Mouse (Mus musculus): ENCODE measurements at regions not wholly inside any gene's neighbourhood (a gene's known extent, or its start where the extent isn't known, plus 50 kb on each side); places are given as distances from the start of the nearest gene placed in this dataset.

DNA sequence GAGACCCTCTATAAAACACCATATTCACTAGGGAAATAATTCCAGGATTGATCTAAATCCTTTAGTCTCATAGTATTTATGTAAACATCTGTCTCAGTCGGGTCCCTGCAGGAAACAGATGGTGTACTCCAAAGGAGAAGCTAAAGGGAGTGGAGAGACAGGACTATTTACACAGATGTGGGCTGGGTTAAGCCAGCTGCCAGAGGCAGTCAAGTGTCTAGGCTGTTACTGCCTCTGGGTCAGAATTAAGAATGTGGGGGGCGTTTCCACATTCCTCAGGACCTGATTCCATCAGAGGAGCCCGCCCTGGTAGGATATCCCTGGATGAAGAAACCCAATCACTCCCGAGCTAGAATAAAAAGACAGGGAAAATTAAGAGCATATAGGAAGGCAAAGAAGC lies 380.2 kb upstream of the Auts2 start:
- 27% methylated on average over 4 of the region's 4 CpGs for WGBS
- Histone ChIP-seq H3K9ac (replicated peaks) (no peak overlapping the region), H3K9me3 (0 out of 2 replicates have a peak, but pooled peaks cover 4% of the 10 kb centered on the region), H3K27me3 (no peaks in the 10 kb centered on the region), H3K4me3 (no peak overlapping the region), H3K4me1 (peaks cover 4% of the 10 kb centered on the region), H3K36me3 (no peaks in the 10 kb centered on the region), H3K27ac (replicated peaks) (no peak overlapping the region), H3K4me2 (replicated peaks) (no peak overlapping the region)
- no peak for ATAC-seq (ENCODE audit: low FRiP score, low read depth)

DNA sequence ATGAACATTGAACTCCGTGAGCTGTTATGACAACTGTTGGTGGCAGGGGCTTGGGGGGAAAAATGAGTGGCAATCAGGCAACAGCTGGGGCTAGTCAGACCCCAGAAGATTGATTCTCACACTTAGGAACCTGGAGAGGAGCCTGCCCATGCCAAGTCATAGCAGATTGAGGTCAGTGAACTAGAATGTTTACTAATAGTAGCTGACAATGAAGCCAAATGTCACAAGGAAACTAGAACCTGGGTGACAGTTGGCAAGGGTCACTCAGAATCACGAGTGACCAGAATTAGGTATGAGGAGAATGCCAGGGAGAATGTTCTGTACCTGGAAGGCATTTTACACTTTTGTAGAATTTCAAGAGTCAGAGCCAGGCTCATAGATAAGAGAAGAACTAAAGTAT lies 365.9 kb upstream of the Auts2 start:
- Histone ChIP-seq H3K27me3 (0 out of 2 replicates have a peak, but pooled peaks cover 4% of the 10 kb centered on the region), H3K36me3 (no peaks in the 10 kb centered on the region), H3K4me3 (no peak overlapping the region), H3K4me1 (peaks cover 9% of the 10 kb centered on the region; the same call in 1 of the 2 replicates), H3K9ac (replicated peaks) (no peak overlapping the region), H3K27ac (replicated peaks) (no peak overlapping the region), H3K4me2 (replicated peaks) (no peak overlapping the region), H3K9me3 (no peaks in the 10 kb centered on the region)
- ATAC-seq (ENCODE audit: low FRiP score, low read depth) = no peak
- WGBS = 87% methylated on average over 2 of the region's 2 CpGs

DNA sequence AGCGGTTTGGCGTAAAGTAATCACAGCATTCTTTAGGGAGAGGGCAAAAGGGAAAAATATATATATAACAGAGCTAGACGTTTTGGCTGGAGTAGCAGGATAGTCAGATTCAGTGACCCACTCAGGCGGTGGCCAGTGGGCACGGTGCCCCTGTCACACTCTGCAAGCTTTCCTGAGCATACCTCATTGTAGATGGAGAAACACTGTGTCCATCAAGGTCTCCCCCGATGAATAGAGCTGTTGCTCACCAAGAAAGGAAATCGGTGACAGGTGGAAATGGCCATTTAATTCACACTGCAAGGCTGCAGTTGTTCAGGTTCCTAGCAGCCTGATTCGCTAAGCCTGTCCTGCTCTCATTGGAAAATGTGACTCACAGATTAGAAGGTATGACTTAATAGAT lies 365.1 kb upstream of the Auts2 start:
- WGBS = 90% methylated on average over 8 of the region's 8 CpGs
- Histone ChIP-seq H3K27me3 (0 out of 2 replicates have a peak, but pooled peaks cover 4% of the 10 kb centered on the region), H3K9me3 (no peaks in the 10 kb centered on the region), H3K4me2 (replicated peaks) (no peak overlapping the region), H3K4me1 (peaks cover 9% of the 10 kb centered on the region; the same call in 1 of the 2 replicates), H3K4me3 (no peak overlapping the region), H3K9ac (replicated peaks) (no peak overlapping the region), H3K36me3 (no peaks in the 10 kb centered on the region), H3K27ac (replicated peaks) (no peak overlapping the region)
- no peak for ATAC-seq (ENCODE audit: low FRiP score, low read depth)

DNA sequence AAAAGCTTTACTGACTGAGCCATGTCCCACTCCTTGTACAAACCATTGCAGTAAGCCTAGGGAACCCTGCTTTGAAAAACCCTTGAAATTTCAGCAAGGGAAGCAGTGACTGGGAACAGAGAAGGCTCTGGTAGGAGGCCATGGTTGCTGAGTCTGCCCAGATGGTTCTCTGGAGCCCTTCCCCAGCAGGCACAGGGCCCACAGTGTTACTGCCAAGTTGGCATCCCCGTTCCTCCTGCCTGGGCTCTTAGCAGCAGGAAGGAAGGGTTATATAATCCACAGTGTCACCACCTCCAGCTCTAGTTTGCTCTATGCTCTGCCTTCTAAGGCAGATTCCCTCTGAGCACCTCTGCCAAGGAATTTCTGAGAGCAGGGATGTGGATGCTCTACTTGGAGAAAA lies 349.4 kb upstream of the Auts2 start:
- Histone ChIP-seq H3K4me3 (no peak overlapping the region), H3K27me3 (no peaks in the 10 kb centered on the region), H3K9me3 (no peaks in the 10 kb centered on the region; the same call in 1 of the 2 replicates), H3K4me1 (peaks cover 8% of the 10 kb centered on the region), H3K4me2 (replicated peaks) (no peak overlapping the region), H3K27ac (replicated peaks) (no peak overlapping the region), H3K36me3 (no peaks in the 10 kb centered on the region), H3K9ac (replicated peaks) (no peak overlapping the region)
- no peak for ATAC-seq (ENCODE audit: low FRiP score, low read depth)
- WGBS = 82% methylated on average over 1 of the region's 1 CpGs

- H3K9me3 ChIP-seq = no peaks in the 10 kb centered on the region
- H3K9ac ChIP-seq (replicated peaks) = no peak overlapping the region
- H3K4me3 ChIP-seq = no peak overlapping the region
- ATAC-seq (ENCODE audit: low FRiP score, low read depth) = no peak
- no peaks in the 10 kb centered on the region for H3K4me1 ChIP-seq
- no peak overlapping the region for H3K4me2 ChIP-seq (replicated peaks)
- H3K27ac ChIP-seq (replicated peaks) = no peak overlapping the region
- peaks cover 3% of the 10 kb centered on the region; the same call in 1 of the 2 replicates for H3K27me3 ChIP-seq
- WGBS = 66% methylated on average over 2 of the region's 2 CpGs
- H3K36me3 ChIP-seq = no peaks in the 10 kb centered on the region
Observed at GRCm38 (mm10) chr5:132884130-132884529, 341.0 kb upstream of the Auts2 start.

DNA sequence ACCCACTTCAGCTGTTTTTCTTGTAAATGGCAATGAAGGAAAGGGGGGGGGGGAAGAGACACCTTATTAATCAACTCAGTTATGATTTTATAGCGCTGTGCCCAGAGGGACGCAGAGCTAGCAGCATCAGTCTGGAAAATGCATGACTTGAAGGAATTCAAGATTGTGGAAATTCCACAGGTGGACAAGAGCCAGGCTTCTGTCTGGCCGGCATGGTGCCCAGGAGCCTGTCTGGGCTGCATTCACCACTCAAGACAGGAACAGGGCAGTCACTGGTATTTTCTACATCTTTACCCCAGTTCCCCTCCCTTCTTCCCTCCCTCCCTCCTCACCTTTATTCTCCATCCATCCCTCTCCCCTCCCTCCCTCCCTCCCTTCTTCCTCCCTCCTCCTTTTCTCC lies 339.1 kb upstream of the Auts2 start:
- WGBS = 91% methylated on average over 3 of the region's 3 CpGs
- H3K9ac ChIP-seq (replicated peaks) = no peak overlapping the region
- peaks cover 7% of the 10 kb centered on the region; the same call in 1 of the 2 replicates for H3K27me3 ChIP-seq
- no peak overlapping the region for H3K4me3 ChIP-seq
- H3K36me3 ChIP-seq = no peaks in the 10 kb centered on the region
- H3K9me3 ChIP-seq = no peaks in the 10 kb centered on the region
- no peak overlapping the region for H3K4me2 ChIP-seq (replicated peaks)
- ATAC-seq (ENCODE audit: low FRiP score, low read depth) = no peak
- H3K4me1 ChIP-seq = no peaks in the 10 kb centered on the region
- H3K27ac ChIP-seq (replicated peaks) = no peak overlapping the region

DNA sequence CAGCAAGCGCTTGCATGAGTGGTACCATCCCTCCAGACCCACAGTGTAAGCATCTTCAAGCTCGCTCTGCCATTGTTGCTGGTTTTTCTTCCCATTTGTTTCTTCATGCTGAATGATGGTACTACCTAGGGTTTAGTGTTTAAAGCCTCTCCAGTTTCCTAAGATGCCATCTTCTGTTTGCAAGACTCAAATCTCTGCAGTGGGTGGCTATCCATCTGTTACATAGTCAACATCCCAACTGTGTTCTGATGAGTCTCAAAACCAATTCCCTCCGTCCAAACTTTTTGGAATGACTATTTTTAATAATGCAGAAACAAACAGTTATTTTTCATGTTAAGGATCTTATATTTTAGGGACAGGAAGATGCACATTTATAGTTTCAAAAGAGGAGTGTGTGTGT lies 338.0 kb upstream of the Auts2 start:
- H3K9ac ChIP-seq (replicated peaks) = no peak overlapping the region
- no peak overlapping the region for H3K4me2 ChIP-seq (replicated peaks)
- 87% methylated on average over 3 of the region's 3 CpGs for WGBS
- H3K4me1 ChIP-seq = peaks cover 6% of the 10 kb centered on the region
- H3K9me3 ChIP-seq = no peaks in the 10 kb centered on the region
- ATAC-seq (ENCODE audit: low FRiP score, low read depth) = no peak
- no peaks in the 10 kb centered on the region for H3K36me3 ChIP-seq
- H3K27me3 ChIP-seq = peaks cover 7% of the 10 kb centered on the region; the same call in 1 of the 2 replicates
- H3K27ac ChIP-seq (replicated peaks) = no peak overlapping the region
- no peak overlapping the region for H3K4me3 ChIP-seq

GRCm38 (mm10) chr5:132876336-132876840 lies 333.2 kb upstream of the Auts2 start:
- Histone ChIP-seq H3K27me3 (0 out of 2 replicates have a peak, but pooled peaks cover 4% of the 10 kb centered on the region), H3K4me2 (replicated peaks) (no peak overlapping the region), H3K36me3 (no peaks in the 10 kb centered on the region), H3K9ac (replicated peaks) (no peak overlapping the region), H3K27ac (replicated peaks) (no peak overlapping the region), H3K9me3 (no peaks in the 10 kb centered on the region), H3K4me3 (no peak overlapping the region), H3K4me1 (peaks cover 7% of the 10 kb centered on the region)
- ATAC-seq (ENCODE audit: low FRiP score, low read depth) = no peak
- 19% methylated on average over 6 of the region's 6 CpGs for WGBS

GRCm38 (mm10) chr5:132858846-132859510 lies 315.8 kb upstream of the Auts2 start:
- no peak overlapping the region for H3K4me2 ChIP-seq (replicated peaks)
- H3K4me1 ChIP-seq = no peaks in the 10 kb centered on the region
- H3K36me3 ChIP-seq = no peaks in the 10 kb centered on the region
- no peak overlapping the region for H3K9ac ChIP-seq (replicated peaks)
- no peak overlapping the region for H3K27ac ChIP-seq (replicated peaks)
- WGBS = 82% methylated on average over 5 of the region's 5 CpGs
- no peak overlapping the region for H3K4me3 ChIP-seq
- no peaks in the 10 kb centered on the region for H3K9me3 ChIP-seq
- ATAC-seq (ENCODE audit: low FRiP score, low read depth) = no peak
- no peaks in the 10 kb centered on the region for H3K27me3 ChIP-seq

GRCm38 (mm10) chr5:132855619-132856510 lies 312.7 kb upstream of the Auts2 start:
- no peak for ATAC-seq (ENCODE audit: low FRiP score, low read depth)
- no peaks in the 10 kb centered on the region for H3K36me3 ChIP-seq
- 76% methylated on average over 4 of the region's 4 CpGs for WGBS
- H3K27me3 ChIP-seq = no peaks in the 10 kb centered on the region
- no peak overlapping the region for H3K27ac ChIP-seq (replicated peaks)
- no peaks in the 10 kb centered on the region for H3K4me1 ChIP-seq
- no peak overlapping the region for H3K4me3 ChIP-seq
- H3K9me3 ChIP-seq = no peaks in the 10 kb centered on the region
- no peak overlapping the region for H3K4me2 ChIP-seq (replicated peaks)
- no peak overlapping the region for H3K9ac ChIP-seq (replicated peaks)

DNA sequence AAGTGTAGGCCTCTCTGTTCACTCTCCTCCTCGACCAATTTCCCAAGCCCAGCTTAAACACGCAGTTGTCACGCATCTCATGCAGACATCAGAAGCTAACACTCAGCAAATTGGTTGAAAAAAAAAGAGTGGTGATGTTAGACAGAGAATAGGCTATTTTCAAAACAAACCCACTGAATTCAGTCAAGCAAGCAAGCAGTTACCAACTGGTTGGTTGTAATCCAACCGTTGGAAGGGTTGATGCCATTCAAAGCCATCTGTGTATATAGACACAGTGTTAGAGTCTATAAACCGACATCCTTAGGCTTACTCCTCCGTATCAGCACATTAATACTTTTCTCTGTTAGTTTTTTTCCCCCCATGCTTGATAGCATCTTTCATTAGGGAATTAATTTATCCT lies 307.6 kb upstream of the Auts2 start:
- no peak overlapping the region for H3K4me3 ChIP-seq
- 86% methylated on average over 6 of the region's 6 CpGs for WGBS
- ATAC-seq (ENCODE audit: low FRiP score, low read depth) = no peak
- H3K27me3 ChIP-seq = no peaks in the 10 kb centered on the region
- no peaks in the 10 kb centered on the region for H3K4me1 ChIP-seq
- H3K27ac ChIP-seq (replicated peaks) = no peak overlapping the region
- no peaks in the 10 kb centered on the region for H3K9me3 ChIP-seq
- H3K4me2 ChIP-seq (replicated peaks) = no peak overlapping the region
- no peak overlapping the region for H3K9ac ChIP-seq (replicated peaks)
- H3K36me3 ChIP-seq = no peaks in the 10 kb centered on the region

GRCm38 (mm10) chr5:132848086-132848485 lies 304.9 kb upstream of the Auts2 start:
- peaks cover 5% of the 10 kb centered on the region; the same call in 1 of the 2 replicates for H3K4me1 ChIP-seq
- no peak for ATAC-seq (ENCODE audit: low FRiP score, low read depth)
- H3K27ac ChIP-seq (replicated peaks) = no peak overlapping the region
- no peak overlapping the region for H3K4me3 ChIP-seq
- H3K36me3 ChIP-seq = no peaks in the 10 kb centered on the region
- no peak overlapping the region for H3K9ac ChIP-seq (replicated peaks)
- 64% methylated on average over 3 of the region's 3 CpGs for WGBS
- no peak overlapping the region for H3K4me2 ChIP-seq (replicated peaks)
- no peaks in the 10 kb centered on the region for H3K27me3 ChIP-seq
- H3K9me3 ChIP-seq = 0 out of 2 replicates have a peak, but pooled peaks cover 2% of the 10 kb centered on the region

Measured in midbrain, embryonic 12.5 days (tissue).